Mouse (Mus musculus) midbrain, postnatal 0 days (tissue): ENCODE measurements at regions not wholly inside any gene's neighbourhood (a gene's known extent, or its start where the extent isn't known, plus 50 kb on each side); places are given as distances from the start of the nearest gene placed in this dataset.
A peak's percentile ranks its signal among the peaks of the same experiment; 100 is the strongest.

Experiments used
- ATAC-seq: fragments of 200-750 bp; cut with Nextera tagmentation; 2 replicates; pipeline ENCODE4 v1.8.0; 2017; ENCODE audit warnings: moderate number of reproducible peaks, mild to moderate bottlenecking, moderate TSS enrichment, moderate library complexity; ENCODE audit not compliant: low FRiP score
- DNase-seq: peaks from one replicate; pipeline ENCODE4 v3.0.0-alpha.2; 2015; ENCODE audit warnings: low spot score
- H3K27ac ChIP-seq: fragments of 300-500 bp; sonication (generic); 2 replicates; pipeline ENCODE4 v1.5.1; 2014; ENCODE audit warnings: low read depth, mild to moderate bottlenecking, low read length, mixed read lengths
- H3K27me3 ChIP-seq: fragments of 300-500 bp; sonication (generic); 2 replicates; pipeline ENCODE4 v1.6.1; 2014; ENCODE audit warnings: low read length, control low read depth, mixed read lengths; ENCODE audit not compliant: insufficient read depth
- H3K36me3 ChIP-seq: fragments of 300-500 bp; sonication (generic); 2 replicates; pipeline ENCODE4 v1.6.1; 2014; ENCODE audit warnings: low read length, control low read depth, mixed read lengths; ENCODE audit not compliant: insufficient read depth
- H3K4me1 ChIP-seq: fragments of 300-500 bp; sonication (generic); 2 replicates; pipeline ENCODE4 v1.6.1; 2014; ENCODE audit warnings: mild to moderate bottlenecking, control low read depth, antibody characterized with exemption, low read length, mixed read lengths; ENCODE audit not compliant: insufficient read depth
- H3K4me2 ChIP-seq: fragments of 300-500 bp; sonication (generic); 2 replicates; pipeline ENCODE4 v1.6.1; 2014; ENCODE audit warnings: low read depth, mild to moderate bottlenecking, low read length, mixed read lengths; ENCODE audit not compliant: poor library complexity, severe bottlenecking
- H3K4me3 ChIP-seq: fragments of 300-500 bp; sonication (generic); 2 replicates; pipeline ENCODE4 v1.5.1; 2014; ENCODE audit warnings: low read depth, mild to moderate bottlenecking, low read length, moderate library complexity
- H3K9ac ChIP-seq: fragments of 300-500 bp; sonication (generic); replicated peaks from 2 replicates; pipeline ENCODE4 v1.6.1; 2014; ENCODE audit warnings: mild to moderate bottlenecking, low read length, moderate library complexity, mixed read lengths; ENCODE audit not compliant: poor library complexity, severe bottlenecking
- H3K9me3 ChIP-seq: fragments of 300-500 bp; sonication (generic); 2 replicates; pipeline ENCODE4 v1.6.1; 2016; ENCODE audit warnings: low read length, control low read depth
- CTCF ChIP-seq: IDR thresholded peaks from 2 replicates; pipeline ENCODE4 v1.5.1; 2016; ENCODE audit warnings: antibody characterized with exemption, mild to moderate bottlenecking
- WGBS: fragments of 180-500 bp; shearing (Covaris S2); extraction: QIAGEN DNeasy Blood & Tissue Kit; methylation state at CpG from one replicate; pipeline ENCODE4 v1.1.7; 2014; 5-methylcytosine and 5-hydroxymethylcytosine counted together

GRCm38 (mm10) chr1:29595003-29595402 is 815.0 kb upstream of the Gm597 start:
- WGBS, result 61% methylated on average over 1 of the region's 1 CpGs
- no peaks in the 10 kb centered on the region for H3K36me3 ChIP-seq
- no peaks in the 10 kb centered on the region for H3K9me3 ChIP-seq
- no peak for ATAC-seq
- no peak overlapping the region for H3K4me3 ChIP-seq
- no peaks in the 10 kb centered on the region for H3K4me1 ChIP-seq
- no peak for TF ChIP-seq CTCF
- no peak for DNase-seq
- no peaks in the 10 kb centered on the region for H3K27me3 ChIP-seq
- H3K9ac ChIP-seq, result no peak overlapping the region
- H3K27ac ChIP-seq, result no peak overlapping the region
- no peak overlapping the region for H3K4me2 ChIP-seq

GRCm38 (mm10) chr1:29587810-29588209 is 807.8 kb upstream of the Gm597 start:
- H3K27ac ChIP-seq, result no peak overlapping the region
- DNase-seq (peak; percentile 39), ATAC-seq (no peak)
- no peak overlapping the region for H3K4me3 ChIP-seq
- TF ChIP-seq CTCF, result no peak
- H3K9ac ChIP-seq, result no peak overlapping the region
- no peaks in the 10 kb centered on the region for H3K27me3 ChIP-seq
- no peaks in the 10 kb centered on the region for H3K9me3 ChIP-seq
- H3K4me1 ChIP-seq, result no peaks in the 10 kb centered on the region
- H3K36me3 ChIP-seq, result no peaks in the 10 kb centered on the region
- H3K4me2 ChIP-seq, result no peak overlapping the region
- WGBS, result 63% methylated on average over 3 of the region's 3 CpGs
